Mouse (Mus musculus): ENCODE results near the gene Ythdf1. TPM values are rescaled to one million over a fixed set of nuclear protein-coding genes. Genes with fewer than 3 reads are reported as not detected.

Ythdf1 gene
- total RNA-seq, 2 experiments from 2014 or later = 54.1 to 54.2 TPM

DNA sequence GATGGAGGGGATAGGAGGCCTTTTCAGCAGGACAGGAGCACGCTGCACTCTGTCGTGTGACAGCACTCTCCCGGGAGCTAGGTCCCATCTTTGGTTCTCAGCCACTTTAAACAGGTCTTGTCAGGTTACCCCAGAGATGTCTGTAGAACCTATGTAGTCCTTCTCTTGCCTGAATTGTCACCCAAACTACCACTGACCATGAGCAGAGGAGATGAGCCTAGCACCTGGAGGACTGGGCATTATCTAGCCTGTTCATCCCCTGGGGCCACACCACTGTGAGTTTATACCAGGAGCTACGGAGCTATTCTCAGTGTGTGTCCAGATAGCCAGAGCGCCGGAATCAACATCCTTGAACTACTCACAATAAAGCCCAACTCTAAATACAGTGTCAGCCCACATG, 22.9 kb downstream of the Ythdf1 start:
- H3K27ac ChIP-seq = peak overlapping the region; percentile 99
- H3K4me3 ChIP-seq = no peak overlapping the region
- TF ChIP-seq CTCF (conservative IDR thresholded peaks at IDR 0.05) = no peak
- DNase-seq (ENCODE audit: low spot score in 2 of 2) = no peak

DNA sequence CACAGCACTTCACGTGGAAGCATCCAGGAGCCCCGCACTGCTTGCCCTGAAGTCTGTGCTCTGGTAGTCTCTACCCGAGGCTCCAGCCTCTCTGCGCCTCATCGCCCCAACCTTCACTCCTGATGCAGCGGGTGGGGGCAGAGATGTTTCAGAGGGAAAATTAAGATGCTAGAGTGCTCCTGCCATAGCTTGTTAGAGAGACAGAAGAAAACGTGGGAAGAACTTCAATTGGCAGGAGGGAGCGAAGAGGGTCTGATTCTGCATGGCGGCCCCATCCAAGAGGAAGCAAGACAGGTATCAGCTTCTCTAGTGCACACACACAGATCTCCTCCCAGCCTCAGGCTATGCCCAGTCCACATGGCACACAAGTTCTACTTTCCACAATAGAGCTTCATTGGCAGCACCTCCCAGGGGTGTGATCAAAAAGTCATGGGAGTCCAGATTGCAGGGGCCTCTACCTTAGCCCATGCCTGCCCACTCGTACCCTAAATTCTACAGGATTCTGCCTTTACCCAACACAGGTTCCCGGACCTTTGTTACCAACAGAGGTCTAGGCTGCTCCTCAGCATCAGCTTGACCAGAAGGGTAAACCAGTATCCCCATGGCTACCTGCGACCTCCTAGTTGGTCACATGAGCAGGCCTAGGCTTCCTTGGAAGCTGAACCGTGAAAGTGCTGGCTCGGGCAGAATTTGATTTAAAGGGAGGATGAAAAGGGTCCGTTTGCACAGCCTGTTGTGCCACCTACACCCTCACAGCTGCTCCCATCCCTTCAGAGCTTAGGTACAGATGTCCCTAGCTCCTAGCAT, 23.7 kb downstream of the Ythdf1 start:
- DNase-seq (ENCODE audit: low spot score in 2 of 2) = peak in 1 of 2 experiments; percentile 29
- no peak for TF ChIP-seq CTCF (conservative IDR thresholded peaks at IDR 0.05)
- Histone ChIP-seq H3K27ac (peak overlapping the region; percentile 99), H3K4me3 (no peak overlapping the region)

DNA sequence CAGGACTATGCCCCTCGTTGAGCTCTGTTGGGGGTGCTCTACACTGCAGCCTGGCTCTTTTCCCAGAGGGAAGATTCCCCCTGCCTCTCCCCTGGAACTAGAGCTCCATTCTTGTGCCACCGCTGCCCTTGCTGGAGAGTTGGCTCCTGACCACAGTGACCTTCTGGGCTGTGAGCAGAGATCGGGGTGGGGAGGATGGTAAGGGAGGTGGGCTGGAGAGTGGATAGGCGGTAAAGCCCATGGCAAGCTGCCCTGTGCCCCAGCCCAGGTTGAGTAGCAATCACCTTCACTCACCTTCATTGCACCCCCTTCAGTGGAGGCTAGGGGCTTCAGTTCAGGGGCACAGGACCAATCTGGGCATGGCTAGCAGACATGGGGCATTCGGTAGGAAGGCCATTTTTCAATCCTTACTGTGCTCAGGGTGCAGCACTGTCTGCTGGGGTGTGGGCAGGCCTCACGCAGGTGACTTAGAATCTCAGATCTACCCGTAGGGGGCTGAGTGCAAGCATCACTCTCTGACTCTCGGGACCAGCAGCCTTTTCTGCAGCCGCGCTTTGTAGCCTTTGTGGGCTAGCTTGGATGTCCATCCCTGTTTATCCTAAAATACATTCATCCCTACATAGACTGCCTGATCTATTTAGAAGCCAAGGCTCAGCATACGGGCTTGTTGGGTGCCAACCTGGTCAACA, 24.8 kb downstream of the Ythdf1 start:
- no peak; the same call in 1 of the 2 replicates for TF ChIP-seq CTCF (conservative IDR thresholded peaks at IDR 0.05)
- Histone ChIP-seq H3K27ac (peak overlapping the region; percentile 99), H3K4me3 (peak overlapping the region; percentile 81; the same call in 1 of the 2 replicates)
- DNase-seq (ENCODE audit: low spot score in 2 of 2) = no peak

DNA sequence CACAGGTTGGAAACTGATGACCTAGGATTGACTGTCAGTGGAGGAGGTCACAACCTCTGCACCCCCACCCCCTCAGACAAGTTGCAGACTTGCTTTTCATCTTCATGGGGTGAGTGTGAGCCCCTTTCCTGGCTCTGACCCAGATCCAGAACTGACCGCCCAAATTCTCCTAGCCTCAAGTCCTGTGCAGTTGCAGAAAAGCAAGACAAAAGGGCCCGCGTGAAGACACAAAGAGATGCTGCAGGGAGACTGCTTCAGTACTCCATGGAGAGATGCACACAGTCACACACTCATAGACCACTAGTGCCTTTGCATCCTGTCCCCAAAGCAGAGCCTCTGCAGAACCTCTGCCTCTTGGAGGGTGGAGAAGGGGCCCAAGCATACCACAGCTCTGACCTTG, 25.4 kb downstream of the Ythdf1 start:
- TF ChIP-seq CTCF (conservative IDR thresholded peaks at IDR 0.05) = no peak
- H3K27ac ChIP-seq = peak overlapping the region; percentile 99
- DNase-seq (ENCODE audit: low spot score in 2 of 2) = no peak
- peak overlapping the region; percentile 81 for H3K4me3 ChIP-seq

DNA sequence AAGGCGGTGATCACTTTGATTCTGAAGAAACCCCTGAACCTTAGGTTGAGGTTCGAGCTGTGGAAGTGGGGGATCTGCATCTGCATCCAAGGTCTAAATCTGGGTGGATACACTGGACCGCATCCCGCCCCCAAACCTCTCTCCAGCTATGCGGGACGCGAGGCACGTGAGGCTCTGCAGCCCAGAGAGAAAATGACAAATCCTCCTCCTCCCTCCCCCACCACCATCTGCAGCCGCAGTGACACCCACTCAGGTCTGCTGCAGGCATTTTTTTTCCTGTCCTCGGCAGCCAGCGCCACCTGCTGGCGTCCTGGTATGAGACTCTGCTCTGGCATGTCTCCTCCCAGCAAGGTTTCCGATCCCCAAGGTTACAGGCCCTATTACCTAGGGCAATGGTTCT, 26.0 kb downstream of the Ythdf1 start:
- peak overlapping the region; percentile 99 for H3K27ac ChIP-seq
- H3K4me3 ChIP-seq = peak overlapping the region; percentile 81
- DNase-seq (ENCODE audit: low spot score in 2 of 2) = peak; percentile 93 to 94
- TF ChIP-seq CTCF (conservative IDR thresholded peaks at IDR 0.05) = peak; percentile 90

DNA sequence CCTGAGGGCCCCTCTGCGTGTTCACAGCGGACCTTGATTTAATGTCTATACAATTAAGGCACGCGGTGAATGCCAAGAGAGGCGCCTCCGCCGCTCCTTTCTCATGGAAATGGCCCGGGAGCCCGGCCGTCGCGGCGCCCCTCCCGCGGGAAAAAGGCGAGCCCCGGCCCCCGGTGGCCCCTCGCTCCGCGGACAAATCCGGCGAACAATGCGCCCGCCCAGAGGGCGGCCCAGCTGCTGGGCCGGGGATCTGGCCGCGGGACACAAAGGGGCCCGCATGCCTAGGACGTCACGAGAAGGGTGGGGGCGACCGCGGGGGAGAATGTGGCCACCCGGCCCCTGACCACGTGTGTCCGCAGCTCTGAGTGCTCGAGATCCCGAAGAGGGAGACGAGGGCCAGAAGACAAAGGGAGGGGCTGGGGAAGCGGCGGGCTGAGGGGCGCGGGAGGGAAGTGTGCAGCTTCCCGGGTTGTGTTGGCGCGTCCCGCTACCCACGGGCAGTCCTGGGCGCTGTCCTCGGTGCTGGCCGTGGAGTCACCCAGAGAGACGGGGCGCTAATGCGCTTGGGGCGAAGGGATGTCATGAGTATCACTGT, 26.6 kb downstream of the Ythdf1 start:
- H3K27ac ChIP-seq = peak overlapping the region; percentile 99
- no peak for TF ChIP-seq CTCF (conservative IDR thresholded peaks at IDR 0.05)

DNA sequence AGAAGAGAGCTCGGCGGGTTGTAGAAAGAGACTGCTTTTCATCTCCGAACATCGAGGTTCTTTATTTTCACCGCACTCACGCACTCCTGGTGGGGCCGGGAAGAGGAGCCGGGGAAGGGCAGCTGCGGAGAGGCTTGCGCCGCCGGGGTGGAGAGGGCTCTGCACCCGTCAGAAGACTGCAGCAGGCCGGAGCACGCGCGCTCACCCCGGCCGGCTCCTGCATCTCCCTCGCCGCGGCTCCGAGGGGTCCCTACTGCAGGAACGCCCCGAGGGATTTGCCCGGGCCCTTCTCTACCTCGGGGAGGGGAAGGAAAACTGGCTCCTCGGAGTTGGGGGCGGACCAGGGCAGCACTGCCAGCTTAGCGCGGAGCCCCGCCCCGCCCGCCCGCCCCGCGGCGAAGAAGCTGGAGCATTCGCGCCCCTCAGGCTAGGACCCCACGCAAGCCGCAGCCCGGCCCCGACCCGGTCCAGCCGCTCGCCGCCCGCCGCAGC, 27.2 kb downstream of the Ythdf1 start:
- Histone ChIP-seq H3K27ac (peak overlapping the region; percentile 99), H3K4me3 (peak overlapping the region; percentile 81)
- no peak for TF ChIP-seq CTCF (conservative IDR thresholded peaks at IDR 0.05)
- DNase-seq (ENCODE audit: low spot score in 2 of 2) = peak; percentile 32 to 68

More for the DNA sequence above, 26.6 kb downstream of the Ythdf1 start:
- peak overlapping the region; percentile 81 for H3K4me3 ChIP-seq
- DNase-seq (ENCODE audit: low spot score in 2 of 2) = peak in 1 of 2 experiments; percentile 41

DNA sequence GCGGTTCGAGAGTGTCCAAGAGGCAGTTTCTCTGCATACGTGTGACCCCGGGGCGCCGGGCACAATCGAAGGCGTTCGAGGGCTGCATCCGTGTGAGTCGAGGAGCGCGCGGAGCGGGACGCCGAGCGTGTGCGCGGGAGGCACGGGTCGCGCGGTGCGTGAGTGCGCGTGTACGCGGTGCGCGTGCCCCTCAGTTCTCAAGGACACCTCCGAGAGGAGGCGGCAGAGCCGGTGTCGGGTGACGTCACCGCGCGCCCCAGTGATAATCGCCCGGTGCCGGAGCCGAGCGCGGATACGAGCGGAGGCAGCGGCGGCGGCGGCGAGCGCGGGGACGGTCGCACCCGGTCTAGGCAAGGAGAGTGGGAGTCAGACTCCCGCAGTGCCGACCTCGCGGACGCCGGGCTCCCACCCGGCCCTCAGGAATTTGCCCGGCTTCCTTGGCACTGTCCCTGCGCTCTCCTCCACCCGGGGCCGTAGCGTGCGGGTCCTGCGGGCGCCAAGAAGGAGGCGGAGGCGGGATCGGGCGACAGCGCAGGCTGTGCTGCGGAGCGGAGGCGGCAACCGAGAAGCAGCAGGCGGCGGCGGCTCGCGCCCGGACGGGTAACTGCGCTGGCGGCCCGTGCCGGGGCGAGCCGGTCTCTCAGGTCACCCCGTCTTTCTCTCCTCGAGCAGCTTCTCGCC, 27.8 kb downstream of the Ythdf1 start:
- no peak for TF ChIP-seq CTCF (conservative IDR thresholded peaks at IDR 0.05)
- peak overlapping the region; percentile 99 for H3K27ac ChIP-seq
- peak; percentile 90 to 91 for DNase-seq (ENCODE audit: low spot score in 2 of 2)
- H3K4me3 ChIP-seq = peak overlapping the region; percentile 81

DNA sequence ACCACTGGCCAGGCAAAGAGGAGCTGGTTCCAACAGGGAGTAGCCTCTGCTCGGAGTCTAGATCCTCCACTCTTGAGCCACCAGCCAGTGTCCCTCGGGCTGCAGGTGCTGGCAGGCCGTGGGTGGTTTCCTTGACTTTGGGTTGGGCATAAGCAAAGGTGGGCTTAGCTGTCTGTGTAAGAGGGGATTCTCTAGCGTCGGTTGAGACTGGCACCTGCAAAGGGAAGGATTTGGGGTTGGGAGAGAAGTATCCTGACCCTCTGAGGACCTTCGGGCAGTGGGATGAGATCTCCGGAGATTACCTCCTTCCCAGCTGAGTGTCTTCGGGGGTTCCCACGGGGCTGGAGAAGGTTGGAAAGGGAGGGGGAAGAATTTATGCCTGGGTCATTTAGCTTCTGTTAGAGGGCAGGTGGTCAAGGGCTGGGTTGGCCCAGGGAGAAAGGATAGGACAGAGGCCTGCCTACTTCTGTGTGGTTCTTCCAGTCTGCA, 28.9 kb downstream of the Ythdf1 start:
- TF ChIP-seq CTCF (conservative IDR thresholded peaks at IDR 0.05) = no peak
- Histone ChIP-seq H3K4me3 (peak overlapping the region; percentile 81), H3K27ac (peak overlapping the region; percentile 99)
- no peak for DNase-seq (ENCODE audit: low spot score in 2 of 2)

DNA sequence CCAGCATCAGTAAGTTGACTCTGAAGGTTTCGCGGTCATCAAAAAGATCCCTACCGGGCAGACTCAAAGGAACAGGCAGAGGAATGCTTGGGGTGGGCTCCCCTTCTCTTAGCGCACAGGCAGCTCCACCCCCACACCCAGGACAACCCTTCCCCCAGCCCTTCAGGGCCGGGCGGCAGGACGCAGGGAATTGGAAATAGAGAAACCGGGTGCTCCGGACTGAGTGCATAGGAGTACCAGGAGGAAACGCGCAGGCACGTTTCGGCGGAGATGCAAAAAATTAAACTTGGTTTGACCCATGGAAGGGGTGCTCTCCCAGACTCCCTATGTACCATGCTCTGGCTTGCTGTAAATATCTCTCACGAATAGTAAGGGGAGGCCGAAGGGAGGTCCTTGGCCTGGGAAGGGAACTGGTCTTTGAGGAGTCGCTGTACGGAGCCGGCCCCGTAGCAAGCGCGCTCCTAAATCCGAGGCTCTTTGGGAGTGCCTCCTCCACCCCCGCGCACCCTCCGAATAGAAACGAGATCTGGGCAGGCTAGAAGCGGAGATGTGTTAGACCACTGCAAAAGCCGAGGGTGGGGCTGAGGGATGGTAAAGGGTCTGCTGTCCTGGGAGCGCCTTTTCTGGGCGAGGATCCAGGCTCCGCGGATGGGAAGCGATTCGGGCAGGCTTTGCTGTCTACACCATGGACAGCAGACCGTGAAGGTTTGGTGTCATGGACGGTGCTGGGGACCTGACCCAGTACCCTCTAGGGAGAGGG, 29.5 kb downstream of the Ythdf1 start:
- DNase-seq (ENCODE audit: low spot score in 2 of 2) = peak; percentile 69 to 74
- Histone ChIP-seq H3K27ac (peak overlapping the region; percentile 99), H3K4me3 (peak overlapping the region; percentile 81)
- no peak for TF ChIP-seq CTCF (conservative IDR thresholded peaks at IDR 0.05)

DNA sequence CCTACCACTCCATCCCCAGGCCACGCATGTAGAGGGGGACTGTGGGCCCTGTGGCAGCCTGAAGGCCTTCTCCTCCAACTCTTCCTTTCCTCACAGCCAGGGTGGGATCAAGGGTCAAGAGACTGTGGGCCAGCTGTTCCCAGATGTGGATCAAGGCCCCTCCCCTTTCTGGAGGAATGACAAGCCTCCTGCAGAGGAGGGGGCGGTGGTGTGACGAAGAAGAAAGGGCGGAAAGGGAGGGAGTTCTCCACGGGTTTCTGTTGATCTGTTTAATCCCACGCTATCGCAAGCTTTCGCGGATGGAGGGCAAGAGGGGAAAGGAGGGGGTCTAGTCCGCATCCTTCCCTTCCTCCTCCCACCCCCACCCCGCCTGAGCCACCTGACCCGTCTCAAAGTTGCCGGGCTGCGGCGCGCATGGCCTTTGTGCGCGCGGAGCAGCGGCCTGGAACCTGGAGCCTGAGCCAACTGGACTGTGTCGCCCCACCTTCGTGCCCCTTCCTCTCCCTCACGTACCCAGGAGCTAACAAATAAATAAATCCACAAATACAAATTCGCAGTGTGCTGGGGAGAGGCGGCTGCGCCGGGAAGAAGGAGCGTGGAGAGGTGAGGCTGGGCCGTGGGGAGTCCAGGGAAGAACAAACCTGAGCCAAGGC, 30.2 kb downstream of the Ythdf1 start:
- no peak for TF ChIP-seq CTCF (conservative IDR thresholded peaks at IDR 0.05)
- DNase-seq (ENCODE audit: low spot score in 2 of 2) = no peak
- peak overlapping the region; percentile 99 for H3K27ac ChIP-seq
- H3K4me3 ChIP-seq = peak overlapping the region; percentile 81

Measured in layer of hippocampus, adult 2 months (tissue).